Mouse (Mus musculus): ENCODE data around the gene Adssl1.

DNA sequence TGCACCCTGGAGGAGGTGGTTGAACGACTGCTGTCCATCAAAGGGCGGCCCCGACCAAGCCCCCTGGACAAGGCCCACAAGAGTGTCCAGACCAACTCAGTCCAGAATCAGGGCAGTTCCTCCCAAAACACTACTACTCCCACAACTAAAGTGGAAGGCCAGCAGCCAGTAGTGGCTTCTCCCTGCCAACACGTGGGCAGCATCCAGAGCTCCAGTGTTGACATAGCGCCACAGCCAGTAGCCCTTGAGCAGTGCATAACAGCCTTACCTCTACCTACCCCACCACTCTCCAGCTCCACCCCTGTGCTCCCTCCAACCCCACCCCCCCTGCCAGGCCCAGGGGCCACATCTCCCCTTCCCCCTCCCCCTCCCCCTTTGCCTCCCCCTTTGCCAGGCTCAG is 15.8 kb upstream of the Adssl1 start:
- TF ChIP-seq CTCF (conservative IDR thresholded peaks at IDR 0.05 in 1 of 2, IDR thresholded peaks at IDR 0.05 in 1 of 2; ENCODE audit: low read depth in 2 of 2, low read length in 2 of 2) (no peak), KAT2A (IDR thresholded peaks at IDR 0.05; ENCODE audit: insufficient replicate concordance, low read length) (no peak), RAD21 (IDR thresholded peaks at IDR 0.05; ENCODE audit: low read depth, low read length) (no peak), RCOR1 (conservative IDR thresholded peaks at IDR 0.05; ENCODE audit: low read depth, low read length) (no peak), SIN3A (IDR thresholded peaks at IDR 0.05; ENCODE audit: low read length) (no peak), POLR2AphosphoS2 (IDR thresholded peaks at IDR 0.05; ENCODE audit: low read depth, low read length) (no peak), MXI1 (IDR thresholded peaks at IDR 0.05; ENCODE audit: low read depth, low read length) (no peak), POLR2A (IDR thresholded peaks at IDR 0.05; ENCODE audit: low read depth, low read length) (no peak)
